In the genomic region with DNA sequence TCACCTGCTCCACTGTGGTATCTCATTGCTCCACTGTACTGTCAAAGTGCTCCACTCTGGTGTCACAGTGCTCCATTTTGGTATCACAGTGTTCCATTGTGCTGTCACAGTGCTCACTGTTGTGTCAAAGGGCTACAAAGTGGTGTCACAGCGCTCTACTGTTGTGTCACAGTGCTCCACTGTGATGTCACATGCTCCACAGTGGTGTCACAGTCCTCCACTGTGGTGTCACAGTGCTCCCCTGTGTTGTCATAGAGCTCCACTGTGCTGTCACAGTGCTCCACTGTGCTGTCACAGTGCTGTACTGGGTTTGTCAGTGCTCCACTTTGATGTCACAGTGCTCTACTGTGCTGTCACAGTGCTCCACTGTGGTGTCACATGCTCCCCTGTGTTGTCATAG, we compare ENCODE assay signal across 28 mouse cellular contexts.
DNase-seq lines count a peak whose midpoint lies in the region; ATAC-seq lines count a peak whose summit lies in the region.
"Had no signal": no experiment of that assay in that cellular context is flagged by ENCODE, and none has a peak within 500 bp of the region (broad histone marks: within the 10 kb centered on the region; RNA-seq: fewer than 3 reads in every experiment).

No protein-coding gene starts in this region.

- WGBS in neural tube, embryonic 15.5 days, result 52% methylated on average over 1 of the region's 1 CpGs

- H3K4me3 ChIP-seq in neural tube, embryonic 15.5 days (replicated peaks), result no peak overlapping the region
- H3K4me3 ChIP-seq in megakaryocyte, embryonic 14.5 days (replicated peaks), result peak overlapping the region; percentile 78
- H3K4me3 ChIP-seq: gastrocnemius, adult 2 months; heart, embryonic 15.5 days; layer of hippocampus, adult 2 months; limb, embryonic 12.5 days; midbrain, embryonic 15.5 days; neural tube, embryonic 12.5 days had no signal

- no peaks in the 10 kb centered on the region for H3K36me3 ChIP-seq in neural tube, embryonic 15.5 days
- H3K36me3 ChIP-seq in megakaryocyte, embryonic 14.5 days (replicated peaks; ENCODE audit: low read length), result no peaks in the 10 kb centered on the region
- H3K36me3 ChIP-seq: heart, embryonic 15.5 days; limb, embryonic 12.5 days; midbrain, embryonic 15.5 days had no signal

- no peak overlapping the region for H3K4me2 ChIP-seq in neural tube, embryonic 15.5 days
- H3K4me2 ChIP-seq: heart, embryonic 15.5 days; limb, embryonic 12.5 days; lung, embryonic 14.5 days; midbrain, embryonic 15.5 days; neural tube, embryonic 12.5 days had no signal

- H3K9ac ChIP-seq in neural tube, embryonic 15.5 days (replicated peaks), result no peak overlapping the region
- H3K9ac ChIP-seq: heart, embryonic 15.5 days; limb, embryonic 12.5 days; liver, embryonic 14.5 days; lung, embryonic 14.5 days; midbrain, embryonic 15.5 days; neural tube, embryonic 12.5 days had no signal

- no peak overlapping the region for H3K27ac ChIP-seq in neural tube, embryonic 15.5 days (replicated peaks)
- H3K27ac ChIP-seq: gastrocnemius, adult 2 months; heart, embryonic 15.5 days; layer of hippocampus, adult 2 months; limb, embryonic 12.5 days; liver, embryonic 14.5 days; midbrain, embryonic 15.5 days; neural tube, embryonic 12.5 days had no signal

- no peaks in the 10 kb centered on the region for H3K27me3 ChIP-seq in neural tube, embryonic 15.5 days (replicated peaks)
- H3K27me3 ChIP-seq in megakaryocyte, embryonic 14.5 days (replicated peaks), result no peaks in the 10 kb centered on the region
- H3K27me3 ChIP-seq: heart, embryonic 15.5 days; limb, embryonic 12.5 days; midbrain, embryonic 15.5 days; neural tube, embryonic 12.5 days had no signal

- peaks cover 46% of the 10 kb centered on the region; the same call in 1 of the 2 replicates for H3K9me3 ChIP-seq in neural tube, embryonic 15.5 days (replicated peaks)
- H3K9me3 ChIP-seq in megakaryocyte, embryonic 14.5 days, result peaks cover 98% of the 10 kb centered on the region

- DNase-seq in heart, adult 11 months, result peak; percentile 76
- no peak for DNase-seq in heart, adult 9 months (ENCODE audit: low spot score in 2 of 2)
- peak; percentile 8 for DNase-seq in neural tube, embryonic 10.5 days (ENCODE audit: extremely low spot score, low spot score)
- DNase-seq in layer of hippocampus, adult 8-10 months (ENCODE audit: low spot score in 2 of 2), result no peak
- DNase-seq: adrenal gland, adult 8-10 months; cerebellum, adult 8-10 months; cerebellum, postnatal 36 days; gastrocnemius, adult 2 months; kidney, adult 2 months; kidney, postnatal 36 days; lung, embryonic 14.5 days; lung, postnatal 36 days; retina, postnatal 1 day; right cerebral cortex, postnatal 14 days; thymus, adult 18-20 months; thymus, postnatal 25 days had no signal

- ATAC-seq in neural tube, embryonic 15.5 days (ENCODE audit: low FRiP score), result no peak
- 0 out of 2 replicates have a peak, but pooled peaks have one; percentile 23 for ATAC-seq in erythroblast, adult 5-6 weeks (replicated peaks; ENCODE audit: low FRiP score, poor library complexity, severe bottlenecking)
- no peak for ATAC-seq in cerebellum, adult (ENCODE audit: insufficient number of reproducible peaks, low FRiP score, low TSS enrichment)
- ATAC-seq: forebrain, embryonic 16.5 days; hindbrain, embryonic 16.5 days; midbrain, embryonic 15.5 days had no signal

- no peaks in the 10 kb centered on the region for H3K4me1 ChIP-seq in neural tube, embryonic 15.5 days
- no peaks in the 10 kb centered on the region; the same call in 1 of the 2 replicates for H3K4me1 ChIP-seq in megakaryocyte, embryonic 14.5 days
- H3K4me1 ChIP-seq: heart, embryonic 15.5 days; limb, embryonic 12.5 days; midbrain, embryonic 15.5 days; neural tube, embryonic 12.5 days had no signal

Comparison
In these comparisons a context has a peak if more than half of its experiments do, and no peak if none do; other contexts are left out.
1. DNase-seq: peak in heart, adult 11 months (single experiment) and neural tube, embryonic 10.5 days (single experiment); none in heart, adult 9 months (0 of 2) and layer of hippocampus, adult 8-10 months (0 of 2).